Mouse (Mus musculus) hindbrain, embryonic 12.5 days (tissue): ENCODE measurements at regions not wholly inside any gene's neighbourhood (a gene's known extent, or its start where the extent isn't known, plus 50 kb on each side); places are given as distances from the start of the nearest gene placed in this dataset.
A peak's percentile ranks its signal among the peaks of the same experiment; 100 is the strongest.

Source experiments
- ATAC-seq: fragments of 200-750 bp; cut with Nextera tagmentation; 2 replicates; pipeline ENCODE4 v1.8.0; 2017; ENCODE audit warnings: moderate TSS enrichment; ENCODE audit not compliant: low FRiP score
- H3K27ac ChIP-seq: fragments of 300-500 bp; sonication (generic); 2 replicates; pipeline ENCODE4 v1.5.1; 2016; ENCODE audit warnings: mild to moderate bottlenecking
- H3K27me3 ChIP-seq: fragments of 300-500 bp; sonication (generic); 2 replicates; pipeline ENCODE4 v1.6.1; 2016; ENCODE audit warnings: mild to moderate bottlenecking
- H3K36me3 ChIP-seq: fragments of 300-500 bp; sonication (generic); 2 replicates; pipeline ENCODE4 v1.6.1; 2016; ENCODE audit warnings: mild to moderate bottlenecking
- H3K4me1 ChIP-seq: fragments of 300-500 bp; sonication (generic); 2 replicates; pipeline ENCODE4 v1.6.1; 2016
- H3K4me2 ChIP-seq: fragments of 300-500 bp; sonication (generic); replicated peaks from 2 replicates; pipeline ENCODE4 v1.6.1; 2016; ENCODE audit warnings: mild to moderate bottlenecking
- H3K4me3 ChIP-seq: fragments of 300-500 bp; sonication (generic); 2 replicates; pipeline ENCODE4 v1.5.1; 2016; ENCODE audit warnings: mild to moderate bottlenecking
- H3K9ac ChIP-seq: fragments of 300-500 bp; sonication (generic); 2 replicates; pipeline ENCODE4 v1.6.1; 2016; ENCODE audit warnings: mild to moderate bottlenecking, moderate library complexity
- H3K9me3 ChIP-seq: fragments of 300-500 bp; sonication (generic); replicated peaks from 2 replicates; pipeline ENCODE4 v1.6.1; 2016; ENCODE audit warnings: mild to moderate bottlenecking
- WGBS: fragments of 180-500 bp; shearing (Covaris S2); methylation state at CpG from one replicate; pipeline ENCODE4 v1.1.7; 2016; 5-methylcytosine and 5-hydroxymethylcytosine counted together

DNA sequence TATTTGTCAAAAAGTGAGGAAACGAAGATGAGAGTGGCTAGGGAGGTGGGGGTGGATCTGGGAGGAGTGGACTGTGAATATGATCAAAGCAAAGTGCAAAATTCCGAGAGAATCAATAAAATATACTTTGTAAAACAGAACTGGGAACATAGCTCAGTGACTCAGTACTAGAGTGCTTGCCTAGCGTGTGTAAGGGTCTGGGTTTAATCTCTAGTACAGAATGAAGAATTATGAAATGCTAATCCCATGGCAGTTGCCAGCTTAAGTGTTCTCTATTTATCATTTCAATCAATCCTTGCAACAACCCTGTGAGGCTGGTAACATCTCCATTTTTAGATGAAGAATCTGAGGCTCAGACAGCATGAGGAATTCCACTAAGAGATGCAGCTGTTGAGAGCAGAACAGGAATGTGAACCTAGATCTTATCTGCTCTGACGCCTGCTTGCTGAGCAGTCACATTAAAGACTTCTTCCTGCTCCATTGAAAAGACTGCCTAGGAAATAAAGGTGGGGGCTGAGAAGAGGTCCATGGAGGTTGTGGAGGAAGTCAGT lies 152.5 kb downstream of the Nr2f2 start:
- Histone ChIP-seq H3K27me3 (no peaks in the 10 kb centered on the region), H3K4me2 (no peak overlapping the region), H3K9me3 (no peaks in the 10 kb centered on the region), H3K4me1 (no peaks in the 10 kb centered on the region), H3K36me3 (no peaks in the 10 kb centered on the region), H3K4me3 (no peak overlapping the region), H3K9ac (no peak overlapping the region), H3K27ac (no peak overlapping the region)
- WGBS, result 68% methylated on average over 4 of the region's 4 CpGs
- ATAC-seq, result no peak

DNA sequence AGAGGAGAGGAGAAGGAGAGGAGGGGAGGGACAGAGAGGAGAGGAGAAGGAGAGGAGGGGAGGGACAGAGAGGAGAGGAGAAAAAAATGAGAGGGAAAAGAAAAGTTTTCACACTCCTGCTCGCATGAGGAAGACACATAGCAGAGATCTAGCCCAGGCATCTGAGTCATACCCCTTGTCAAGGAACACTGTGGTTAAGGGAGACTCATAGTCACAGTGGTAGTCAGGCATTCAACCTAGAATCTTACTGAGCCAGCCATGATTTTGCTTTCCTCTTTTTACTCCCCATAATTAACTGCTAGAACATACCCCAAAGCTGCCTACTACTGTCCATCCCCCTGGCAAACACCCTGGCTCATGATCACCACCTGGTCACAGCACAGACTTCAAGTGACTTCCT lies 160.6 kb downstream of the Nr2f2 start:
- H3K36me3 ChIP-seq, result no peaks in the 10 kb centered on the region
- H3K9me3 ChIP-seq, result no peaks in the 10 kb centered on the region
- ATAC-seq, result no peak
- H3K4me3 ChIP-seq, result no peak overlapping the region
- no peak overlapping the region for H3K4me2 ChIP-seq
- 79% methylated on average over 1 of the region's 1 CpGs for WGBS
- H3K4me1 ChIP-seq, result no peaks in the 10 kb centered on the region
- no peak overlapping the region for H3K9ac ChIP-seq
- H3K27ac ChIP-seq, result no peak overlapping the region
- no peaks in the 10 kb centered on the region for H3K27me3 ChIP-seq

DNA sequence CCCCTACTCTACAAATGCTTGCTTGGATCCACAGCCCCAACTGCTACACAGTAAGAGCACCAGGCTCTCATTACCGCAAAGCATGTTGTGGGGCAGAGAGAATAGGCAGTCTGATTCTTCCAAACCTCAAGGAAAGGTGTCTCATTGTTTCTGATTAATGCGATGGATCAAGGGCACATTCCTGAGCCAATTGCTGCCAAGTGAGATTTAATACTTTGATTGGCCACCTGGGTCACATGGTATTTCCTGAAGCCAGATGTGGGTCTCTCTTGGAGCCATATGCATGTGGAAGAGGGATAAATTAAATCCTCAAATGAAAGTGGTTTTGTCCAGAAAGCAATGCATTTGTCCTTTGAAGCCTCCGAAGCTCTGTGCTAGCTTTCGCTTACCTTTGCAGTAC lies 166.3 kb downstream of the Nr2f2 start:
- no peaks in the 10 kb centered on the region for H3K4me1 ChIP-seq
- WGBS, result 86% methylated on average over 4 of the region's 4 CpGs
- H3K4me3 ChIP-seq, result no peak overlapping the region
- H3K9me3 ChIP-seq, result no peaks in the 10 kb centered on the region
- ATAC-seq, result no peak
- no peaks in the 10 kb centered on the region for H3K27me3 ChIP-seq
- H3K27ac ChIP-seq, result no peak overlapping the region
- H3K9ac ChIP-seq, result no peak overlapping the region
- no peak overlapping the region for H3K4me2 ChIP-seq
- H3K36me3 ChIP-seq, result no peaks in the 10 kb centered on the region

DNA sequence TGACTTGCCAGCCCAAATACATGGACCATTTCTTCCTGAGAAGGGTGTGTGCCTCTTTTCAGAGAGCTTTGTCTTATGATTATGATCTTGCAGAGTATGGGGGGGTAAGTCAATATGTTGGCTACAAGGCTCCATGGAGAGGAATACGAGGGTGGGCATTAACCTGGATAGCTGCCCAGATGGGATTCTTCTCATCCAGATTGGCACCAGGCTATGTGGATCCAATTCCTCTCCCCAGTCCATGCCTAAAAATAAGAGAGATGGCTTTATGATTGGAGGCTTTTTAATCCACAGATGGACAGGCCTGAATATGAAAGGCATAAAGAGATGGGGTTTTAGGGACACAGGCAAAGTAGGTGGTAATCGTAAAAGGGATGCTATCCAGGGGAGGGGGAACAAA lies 187.6 kb downstream of the Nr2f2 start:
- no peaks in the 10 kb centered on the region for H3K36me3 ChIP-seq
- 79% methylated on average over 2 of the region's 2 CpGs for WGBS
- H3K9me3 ChIP-seq, result no peaks in the 10 kb centered on the region
- no peak for ATAC-seq
- peaks cover 5% of the 10 kb centered on the region for H3K4me1 ChIP-seq
- H3K4me3 ChIP-seq, result no peak overlapping the region
- H3K27ac ChIP-seq, result no peak overlapping the region
- no peak overlapping the region for H3K4me2 ChIP-seq
- no peak overlapping the region for H3K9ac ChIP-seq
- peaks cover 11% of the 10 kb centered on the region; the same call in 1 of the 2 replicates for H3K27me3 ChIP-seq

DNA sequence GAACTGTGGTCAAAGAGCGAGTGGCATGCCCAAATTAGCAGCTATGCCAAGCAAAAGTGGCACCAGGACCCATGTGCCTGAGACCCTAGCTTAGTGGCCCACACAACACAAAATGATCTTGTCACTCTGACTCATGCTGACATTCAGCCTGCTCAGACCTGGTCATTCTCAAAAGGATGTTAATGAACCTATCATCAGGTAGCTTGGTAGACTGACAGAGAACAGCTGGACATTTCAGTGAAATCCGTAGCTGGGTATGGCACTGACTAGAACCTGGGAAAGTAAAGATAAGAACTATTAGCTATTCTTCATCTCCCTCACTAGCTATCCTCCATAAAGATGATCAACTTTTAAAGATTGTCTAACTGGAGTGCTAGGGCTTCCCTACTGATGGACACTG lies 188.5 kb downstream of the Nr2f2 start:
- Histone ChIP-seq H3K36me3 (no peaks in the 10 kb centered on the region), H3K9me3 (no peaks in the 10 kb centered on the region), H3K4me3 (no peak overlapping the region), H3K27ac (no peak overlapping the region), H3K4me1 (peaks cover 5% of the 10 kb centered on the region), H3K27me3 (peaks cover 11% of the 10 kb centered on the region; the same call in 1 of the 2 replicates), H3K4me2 (no peak overlapping the region), H3K9ac (no peak overlapping the region)
- no peak for ATAC-seq
- WGBS, result 84% methylated on average over 2 of the region's 2 CpGs

DNA sequence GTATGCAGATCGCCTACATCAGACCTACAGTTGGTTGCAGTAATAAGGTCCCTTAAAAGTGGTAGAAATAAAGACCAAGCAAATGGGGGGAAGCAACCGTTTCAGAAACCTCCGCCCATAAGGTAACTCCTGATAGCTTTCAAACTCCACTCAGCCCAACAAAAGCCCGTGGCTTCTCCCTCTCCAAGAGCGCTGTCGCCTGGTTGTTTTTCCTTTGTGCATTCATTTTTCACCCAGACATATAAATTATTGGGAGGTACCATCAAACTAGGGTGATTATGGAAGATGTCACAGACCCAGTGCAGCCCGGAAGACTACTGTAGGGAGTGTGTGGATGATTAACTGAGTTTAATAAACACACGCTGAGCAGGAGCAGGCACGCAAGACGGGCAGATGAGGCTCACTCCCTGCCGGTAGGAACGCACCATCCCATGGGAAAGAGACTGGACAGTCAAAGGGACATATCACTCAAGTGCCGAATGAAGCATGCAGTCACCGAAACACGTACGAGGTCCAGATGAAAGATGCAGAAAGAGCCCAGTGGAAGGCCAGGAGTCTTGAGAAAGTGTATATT lies 189.8 kb downstream of the Nr2f2 start:
- Histone ChIP-seq H3K27me3 (peaks cover 11% of the 10 kb centered on the region; the same call in 1 of the 2 replicates), H3K4me3 (no peak overlapping the region), H3K4me1 (peaks cover 5% of the 10 kb centered on the region), H3K4me2 (0 out of 2 replicates have a peak overlapping the region, but pooled peaks have one; percentile 11), H3K9me3 (no peaks in the 10 kb centered on the region), H3K9ac (no peak overlapping the region), H3K27ac (no peak overlapping the region), H3K36me3 (no peaks in the 10 kb centered on the region)
- ATAC-seq, result peak; percentile 56; the same call in 1 of the 2 replicates
- 42% methylated on average over 16 of the region's 16 CpGs for WGBS

DNA sequence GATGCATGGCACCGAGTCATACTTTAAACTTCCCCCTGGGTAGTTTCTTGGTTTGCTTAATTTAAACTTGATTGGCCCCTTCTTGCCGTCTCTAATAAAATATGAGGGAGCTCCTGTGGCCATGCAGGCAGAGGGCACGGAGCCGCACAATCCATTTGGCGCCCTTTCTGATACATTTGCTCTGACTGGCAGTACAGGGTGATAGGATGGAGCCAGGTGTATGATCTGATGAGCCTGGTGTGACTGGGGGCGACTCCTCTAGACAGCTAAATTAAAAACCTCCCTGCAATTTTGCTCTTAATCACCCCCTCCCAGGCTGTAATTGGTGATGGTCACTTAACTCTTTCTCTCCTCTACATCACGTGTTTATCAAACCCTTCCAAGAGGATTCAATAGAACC lies 190.4 kb downstream of the Nr2f2 start:
- peaks cover 12% of the 10 kb centered on the region; the same call in 1 of the 2 replicates for H3K27me3 ChIP-seq
- H3K36me3 ChIP-seq, result no peaks in the 10 kb centered on the region
- H3K4me2 ChIP-seq, result no peak overlapping the region
- H3K9me3 ChIP-seq, result no peaks in the 10 kb centered on the region
- ATAC-seq, result peak; percentile 48; the same call in 1 of the 2 replicates
- H3K4me1 ChIP-seq, result peaks cover 5% of the 10 kb centered on the region
- H3K9ac ChIP-seq, result no peak overlapping the region
- no peak overlapping the region for H3K27ac ChIP-seq
- no peak overlapping the region for H3K4me3 ChIP-seq
- WGBS, result 61% methylated on average over 7 of the region's 7 CpGs

DNA sequence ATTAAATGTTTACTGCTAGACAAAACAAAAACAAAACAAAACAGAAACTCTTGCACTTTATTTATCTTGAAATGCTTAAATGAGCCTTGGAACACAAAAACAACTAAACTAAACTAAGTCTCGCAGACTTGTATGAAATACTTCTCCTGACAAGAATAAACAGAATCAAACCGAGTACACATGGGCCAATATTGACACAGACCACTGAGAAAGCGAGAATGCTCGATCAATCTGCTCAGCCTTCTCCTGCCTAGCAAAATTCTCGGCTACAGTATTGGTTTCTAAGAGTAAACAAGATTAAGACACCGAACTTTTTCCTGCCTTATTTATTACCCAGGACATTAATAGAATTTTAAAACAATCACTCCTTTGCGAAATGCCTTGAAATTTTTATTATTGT lies 194.1 kb downstream of the Nr2f2 start:
- H3K27me3 ChIP-seq, result peaks cover 8% of the 10 kb centered on the region
- peaks cover 5% of the 10 kb centered on the region for H3K4me1 ChIP-seq

DNA sequence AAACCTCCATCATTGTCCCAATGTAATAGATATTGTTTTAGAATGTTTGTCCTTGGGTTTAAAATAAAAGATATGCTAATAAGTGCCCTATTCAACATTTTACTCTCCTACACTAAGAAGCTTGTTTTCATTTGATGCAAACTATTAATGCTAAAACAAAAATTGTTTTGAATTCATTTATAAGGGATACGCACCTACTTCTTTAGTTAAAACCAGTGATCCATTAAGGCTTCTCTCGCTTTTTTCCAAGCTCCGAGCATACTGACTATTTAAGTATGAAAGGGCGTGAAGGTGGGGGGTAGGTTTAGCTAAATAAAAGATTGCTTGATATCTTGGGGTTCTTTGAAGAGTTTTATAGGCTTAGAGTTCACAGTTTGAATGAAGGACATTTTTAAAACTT lies 195.1 kb downstream of the Nr2f2 start:
- Histone ChIP-seq H3K4me3 (no peak overlapping the region), H3K9me3 (no peaks in the 10 kb centered on the region), H3K36me3 (no peaks in the 10 kb centered on the region), H3K27me3 (peaks cover 8% of the 10 kb centered on the region), H3K4me2 (no peak overlapping the region), H3K4me1 (no peaks in the 10 kb centered on the region; the same call in 1 of the 2 replicates), H3K9ac (no peak overlapping the region), H3K27ac (no peak overlapping the region)
- 35% methylated on average over 4 of the region's 4 CpGs for WGBS
- no peak for ATAC-seq

More for the DNA sequence above, 194.1 kb downstream of the Nr2f2 start:
- ATAC-seq, result no peak
- no peak overlapping the region for H3K27ac ChIP-seq
- no peak overlapping the region for H3K9ac ChIP-seq
- H3K4me2 ChIP-seq, result no peak overlapping the region
- WGBS, result 49% methylated on average over 7 of the region's 7 CpGs
- no peaks in the 10 kb centered on the region for H3K36me3 ChIP-seq
- H3K4me3 ChIP-seq, result no peak overlapping the region
- no peaks in the 10 kb centered on the region for H3K9me3 ChIP-seq

DNA sequence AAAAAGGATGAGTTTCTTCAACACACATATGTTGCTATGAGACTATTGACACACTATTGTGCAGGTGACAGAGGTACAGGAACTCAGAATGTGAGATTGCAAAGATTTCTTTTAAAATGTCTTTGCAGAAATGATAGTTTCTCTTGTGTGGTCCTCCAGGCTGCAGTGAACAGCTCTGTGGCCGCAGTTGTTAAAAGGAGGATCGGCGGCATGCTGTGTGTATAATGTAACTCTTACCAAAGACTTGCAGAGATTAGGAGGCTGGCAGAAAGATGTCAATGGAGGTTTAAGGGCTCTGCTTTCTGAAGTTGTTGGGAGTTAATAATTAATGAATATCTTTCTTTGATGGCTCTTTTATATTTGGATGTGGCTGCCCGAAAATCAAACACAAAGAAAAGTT lies 198.5 kb downstream of the Nr2f2 start:
- no peak overlapping the region for H3K4me2 ChIP-seq
- 30% methylated on average over 4 of the region's 4 CpGs for WGBS
- H3K9me3 ChIP-seq, result no peaks in the 10 kb centered on the region
- H3K4me1 ChIP-seq, result peaks cover 3% of the 10 kb centered on the region; the same call in 1 of the 2 replicates
- no peak overlapping the region for H3K4me3 ChIP-seq
- no peak for ATAC-seq
- H3K36me3 ChIP-seq, result no peaks in the 10 kb centered on the region
- no peak overlapping the region for H3K9ac ChIP-seq
- H3K27ac ChIP-seq, result no peak overlapping the region
- peaks cover 24% of the 10 kb centered on the region for H3K27me3 ChIP-seq

DNA sequence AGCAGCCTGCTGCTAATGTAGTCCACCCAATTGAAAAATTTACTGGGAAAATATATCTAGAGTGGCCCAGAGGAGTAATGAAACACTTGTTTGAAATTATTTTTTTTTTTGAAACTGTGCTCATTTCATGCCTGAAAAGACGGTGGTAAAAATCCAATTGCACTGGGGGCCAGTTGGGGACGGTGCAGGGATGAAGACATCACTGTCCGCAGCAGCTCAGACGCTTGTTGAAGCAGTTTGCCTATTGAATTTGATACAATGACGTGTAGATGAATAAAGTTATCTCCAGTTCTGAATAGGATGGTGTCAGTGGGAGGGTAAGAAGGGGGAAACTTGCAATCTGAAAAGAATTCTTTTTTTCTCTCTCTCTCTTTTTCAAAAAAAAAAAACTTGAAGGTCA lies 200.5 kb downstream of the Nr2f2 start:
- peaks cover 27% of the 10 kb centered on the region for H3K27me3 ChIP-seq

DNA sequence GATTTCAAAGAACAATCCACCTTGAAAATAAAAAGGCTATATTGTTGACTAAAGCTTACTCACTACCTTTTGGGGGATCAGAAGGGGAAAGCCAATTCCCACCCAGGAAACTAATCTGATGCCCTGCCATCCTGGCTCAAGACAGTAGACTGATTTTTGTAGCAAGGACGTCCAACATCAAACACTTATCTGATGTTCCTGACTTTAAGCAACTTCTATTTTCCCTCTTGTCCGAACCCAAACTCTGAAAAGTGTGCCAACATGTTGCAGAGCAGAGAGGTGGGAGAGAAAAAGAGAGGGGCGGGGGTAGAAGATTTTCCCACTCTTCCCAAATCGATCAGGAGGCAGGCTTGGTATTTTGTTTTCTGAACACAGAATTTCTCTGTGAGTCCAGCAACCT lies 201.0 kb downstream of the Nr2f2 start:
- WGBS, result 52% methylated on average over 4 of the region's 4 CpGs
- Histone ChIP-seq H3K4me3 (no peak overlapping the region), H3K9me3 (no peaks in the 10 kb centered on the region), H3K9ac (no peak overlapping the region), H3K36me3 (no peaks in the 10 kb centered on the region), H3K27ac (no peak overlapping the region), H3K27me3 (peaks cover 24% of the 10 kb centered on the region), H3K4me2 (no peak overlapping the region), H3K4me1 (peaks cover 3% of the 10 kb centered on the region; the same call in 1 of the 2 replicates)
- ATAC-seq, result no peak

More for the DNA sequence above, 200.5 kb downstream of the Nr2f2 start:
- no peak for ATAC-seq
- H3K4me2 ChIP-seq, result no peak overlapping the region
- H3K4me1 ChIP-seq, result peaks cover 3% of the 10 kb centered on the region; the same call in 1 of the 2 replicates
- H3K9ac ChIP-seq, result no peak overlapping the region
- H3K9me3 ChIP-seq, result no peaks in the 10 kb centered on the region
- no peak overlapping the region for H3K27ac ChIP-seq
- H3K36me3 ChIP-seq, result no peaks in the 10 kb centered on the region
- WGBS, result 24% methylated on average over 5 of the region's 5 CpGs
- H3K4me3 ChIP-seq, result no peak overlapping the region

DNA sequence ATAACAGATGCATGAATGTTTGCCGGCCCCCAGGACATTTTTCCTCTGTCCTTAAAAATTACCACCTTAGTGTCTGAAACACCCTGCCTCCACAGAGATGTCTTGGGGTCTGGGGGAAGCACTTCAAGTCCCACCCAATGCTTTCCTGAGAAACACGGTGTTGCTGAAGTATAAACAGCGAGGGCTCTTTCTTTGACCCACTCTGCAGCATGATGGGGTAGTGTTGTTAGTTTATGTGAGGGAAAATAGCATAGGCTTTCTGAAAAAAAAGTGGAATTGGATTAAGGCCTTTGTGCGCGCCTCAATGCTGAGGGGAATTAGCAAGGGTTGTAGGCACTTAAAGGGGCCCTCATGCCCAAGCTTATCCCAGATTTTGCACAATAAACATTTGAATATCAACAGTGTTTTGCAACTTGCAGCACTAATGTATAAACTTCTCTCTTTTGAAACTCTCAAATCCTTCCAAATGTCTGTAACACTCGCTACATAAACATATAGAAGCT lies 201.8 kb downstream of the Nr2f2 start:
- H3K27ac ChIP-seq, result no peak overlapping the region

More for the DNA sequence above, 201.8 kb downstream of the Nr2f2 start:
- no peaks in the 10 kb centered on the region for H3K36me3 ChIP-seq
- WGBS, result 53% methylated on average over 6 of the region's 6 CpGs
- peaks cover 20% of the 10 kb centered on the region for H3K27me3 ChIP-seq
- H3K4me3 ChIP-seq, result no peak overlapping the region
- no peak for ATAC-seq
- peaks cover 3% of the 10 kb centered on the region; the same call in 1 of the 2 replicates for H3K4me1 ChIP-seq
- H3K9me3 ChIP-seq, result no peaks in the 10 kb centered on the region
- H3K9ac ChIP-seq, result no peak overlapping the region
- no peak overlapping the region for H3K4me2 ChIP-seq
